Mouse (Mus musculus): ENCODE data around the gene Wdr54. TPM values are rescaled to one million over a fixed set of nuclear protein-coding genes. Genes with fewer than 3 reads are reported as not detected.
A peak's percentile ranks its signal among the peaks of the same experiment; 100 is the strongest.

Gene Wdr54
- polyA plus RNA-seq, 1 experiment: 34.1 TPM

- H3K27ac ChIP-seq (ENCODE audit: insufficient read depth, low read length): peak within 1 kb of the TSS; percentile 19
- no peaks in the 10 kb centered on the region for H3K4me1 ChIP-seq (ENCODE audit: control insufficient read depth, insufficient read depth, low read length)
- TF ChIP-seq POLR2A (IDR thresholded peaks at IDR 0.05; ENCODE audit: extremely low read depth, insufficient read depth, low read length) (peak; percentile 69), CTCF (IDR thresholded peaks at IDR 0.05; ENCODE audit: extremely low read depth, insufficient read depth, low read length) (no peak)
- peak within 1 kb of the TSS; percentile 51 for H3K4me3 ChIP-seq (ENCODE audit: insufficient read depth, low read length)
These were observed 35.0 kb downstream of the Wdr54 start, which contains the start of gene Wbp1 for GRCm38 (mm10) chr6:83120930-83121862. TSS of gene Wbp1 (minus strand) at chr6:83121559.

DNA sequence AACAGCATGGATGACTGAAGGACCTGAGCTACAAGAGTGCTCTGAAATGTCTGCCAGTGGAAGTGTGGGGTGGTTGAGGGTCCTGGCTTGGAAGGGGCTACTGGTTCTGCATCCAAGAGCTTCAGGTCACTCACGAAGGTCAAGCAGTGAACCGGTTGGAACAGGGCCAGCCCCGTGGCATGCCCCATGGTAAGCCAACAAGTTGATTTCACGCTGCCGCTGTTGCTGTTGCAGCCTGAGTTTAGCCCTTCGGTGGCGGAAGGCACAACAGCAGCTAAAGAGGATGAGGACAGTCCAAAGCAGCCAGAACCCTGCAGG lies 36.5 kb downstream of the Wdr54 start:
- no peaks in the 10 kb centered on the region for H3K4me1 ChIP-seq (ENCODE audit: control insufficient read depth, insufficient read depth, low read length)
- TF ChIP-seq CTCF (IDR thresholded peaks at IDR 0.05; ENCODE audit: extremely low read depth, insufficient read depth, low read length) (no peak), POLR2A (IDR thresholded peaks at IDR 0.05; ENCODE audit: extremely low read depth, insufficient read depth, low read length) (no peak)
- H3K4me3 ChIP-seq (ENCODE audit: insufficient read depth, low read length): no peak overlapping the region
- no peak overlapping the region for H3K27ac ChIP-seq (ENCODE audit: insufficient read depth, low read length)

- Histone ChIP-seq H3K27ac (ENCODE audit: insufficient read depth, low read length) (no peak overlapping the region), H3K4me1 (ENCODE audit: control insufficient read depth, insufficient read depth, low read length) (no peaks in the 10 kb centered on the region), H3K4me3 (ENCODE audit: insufficient read depth, low read length) (no peak overlapping the region)
- no peak for TF ChIP-seq POLR2A (IDR thresholded peaks at IDR 0.05; ENCODE audit: extremely low read depth, insufficient read depth, low read length)
- TF ChIP-seq CTCF (IDR thresholded peaks at IDR 0.05; ENCODE audit: extremely low read depth, insufficient read depth, low read length): no peak
These were observed 37.1 kb downstream of the Wdr54 start for GRCm38 (mm10) chr6:83118825-83119733.

GRCm38 (mm10) chr6:83118369-83118768 lies 37.8 kb downstream of the Wdr54 start:
- Histone ChIP-seq H3K4me1 (ENCODE audit: control insufficient read depth, insufficient read depth, low read length) (no peaks in the 10 kb centered on the region), H3K4me3 (ENCODE audit: insufficient read depth, low read length) (no peak overlapping the region), H3K27ac (ENCODE audit: insufficient read depth, low read length) (no peak overlapping the region)
- no peak for TF ChIP-seq CTCF (IDR thresholded peaks at IDR 0.05; ENCODE audit: extremely low read depth, insufficient read depth, low read length)
- 0 out of 2 replicates have a peak, but pooled peaks have one; percentile 24 for TF ChIP-seq POLR2A (IDR thresholded peaks at IDR 0.05; ENCODE audit: extremely low read depth, insufficient read depth, low read length)

DNA sequence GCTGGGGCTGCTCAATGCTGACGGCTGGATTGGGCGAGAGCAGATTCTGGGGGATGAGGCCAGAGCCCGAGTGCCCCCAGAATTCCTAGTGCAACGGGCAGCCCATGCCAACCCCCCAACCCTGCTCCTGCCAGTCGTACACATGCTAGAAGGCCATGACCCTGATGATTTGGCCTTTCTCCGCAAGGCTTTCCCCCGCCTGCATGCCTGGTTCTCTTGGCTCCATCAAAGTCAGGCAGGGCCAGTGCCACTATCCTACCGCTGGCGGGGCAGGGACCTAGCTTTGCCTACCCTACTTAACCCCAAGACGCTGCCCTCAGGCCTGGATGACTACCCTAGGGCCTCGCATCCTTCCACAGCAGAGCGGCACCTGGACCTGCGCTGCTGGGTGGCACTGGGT lies 38.6 kb downstream of the Wdr54 start:
- TF ChIP-seq POLR2A (IDR thresholded peaks at IDR 0.05; ENCODE audit: extremely low read depth, insufficient read depth, low read length): no peak
- no peak for TF ChIP-seq CTCF (IDR thresholded peaks at IDR 0.05; ENCODE audit: extremely low read depth, insufficient read depth, low read length)
- Histone ChIP-seq H3K27ac (ENCODE audit: insufficient read depth, low read length) (no peak overlapping the region), H3K4me3 (ENCODE audit: insufficient read depth, low read length) (no peak overlapping the region), H3K4me1 (ENCODE audit: control insufficient read depth, insufficient read depth, low read length) (no peaks in the 10 kb centered on the region)

- Histone ChIP-seq H3K27ac (ENCODE audit: insufficient read depth, low read length) (no peak overlapping the region), H3K4me1 (ENCODE audit: control insufficient read depth, insufficient read depth, low read length) (no peaks in the 10 kb centered on the region), H3K4me3 (ENCODE audit: insufficient read depth, low read length) (no peak overlapping the region)
- TF ChIP-seq POLR2A (IDR thresholded peaks at IDR 0.05; ENCODE audit: extremely low read depth, insufficient read depth, low read length) (no peak), CTCF (IDR thresholded peaks at IDR 0.05; ENCODE audit: extremely low read depth, insufficient read depth, low read length) (no peak)
These were observed 39.1 kb downstream of the Wdr54 start for GRCm38 (mm10) chr6:83117165-83117438.

- Histone ChIP-seq H3K4me1 (ENCODE audit: control insufficient read depth, insufficient read depth, low read length) (no peaks in the 10 kb centered on the region), H3K4me3 (ENCODE audit: insufficient read depth, low read length) (peak overlapping the region; percentile 64), H3K27ac (ENCODE audit: insufficient read depth, low read length) (no peak overlapping the region)
- TF ChIP-seq CTCF (IDR thresholded peaks at IDR 0.05; ENCODE audit: extremely low read depth, insufficient read depth, low read length) (no peak), POLR2A (IDR thresholded peaks at IDR 0.05; ENCODE audit: extremely low read depth, insufficient read depth, low read length) (no peak)
These were observed 39.6 kb downstream of the Wdr54 start for GRCm38 (mm10) chr6:83116373-83117164.

DNA sequence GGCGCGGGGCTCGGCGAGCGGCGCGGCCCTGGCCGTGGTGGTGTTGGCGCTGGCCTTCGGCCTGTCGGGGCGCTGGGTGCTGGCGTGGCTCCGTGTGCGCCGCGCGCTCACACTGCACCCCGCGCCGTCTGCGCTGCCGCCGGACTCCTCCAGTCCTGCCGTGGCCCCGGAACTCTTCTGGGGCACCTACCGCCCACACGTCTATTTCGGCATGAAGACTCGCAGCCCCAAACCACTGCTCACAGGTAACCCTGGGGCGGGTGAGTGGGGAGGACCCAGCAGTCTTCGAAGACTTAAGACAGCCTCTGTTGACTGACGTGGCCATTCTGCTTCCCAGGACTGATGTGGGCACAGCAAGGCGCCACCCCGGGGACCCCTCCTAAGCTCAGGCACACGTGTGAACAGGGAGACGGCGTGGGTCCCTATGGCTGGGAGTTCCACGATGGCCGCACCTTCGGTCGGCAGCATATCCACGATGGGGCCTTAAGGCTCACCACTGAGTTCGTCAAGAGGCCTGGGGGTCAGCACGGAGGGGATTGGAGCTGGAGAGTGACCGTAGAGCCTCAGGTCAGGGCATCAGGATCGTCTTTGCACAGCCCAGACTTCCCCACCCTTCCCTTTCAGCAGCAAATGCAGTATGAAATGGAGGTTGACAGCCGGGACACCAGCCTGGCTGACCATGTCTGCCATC lies 40.4 kb downstream of the Wdr54 start:
- H3K27ac ChIP-seq (ENCODE audit: insufficient read depth, low read length): no peak overlapping the region
- no peaks in the 10 kb centered on the region for H3K4me1 ChIP-seq (ENCODE audit: control insufficient read depth, insufficient read depth, low read length)
- TF ChIP-seq POLR2A (IDR thresholded peaks at IDR 0.05; ENCODE audit: extremely low read depth, insufficient read depth, low read length): no peak
- no peak for TF ChIP-seq CTCF (IDR thresholded peaks at IDR 0.05; ENCODE audit: extremely low read depth, insufficient read depth, low read length)
- peak overlapping the region; percentile 64 for H3K4me3 ChIP-seq (ENCODE audit: insufficient read depth, low read length)
